Mouse (Mus musculus) cerebellum, postnatal 10 days (tissue): ENCODE data around the gene Nnmt.

ENCODE experiments used
- DNase-seq, 2 experiments: peaks; one replicate each; pipeline ENCODE4 v3.0.0; 2021; ENCODE audit warnings: mixed read lengths in 2 of 2

Nnmt gene

GRCm38 (mm10) chr9:48549056-48549455, 55.9 kb downstream of the Nnmt start:
- no peak for DNase-seq

GRCm38 (mm10) chr9:48547233-48547632, 57.7 kb downstream of the Nnmt start:
- no peak for DNase-seq
